Mouse (Mus musculus): Measurements from ENCODE around the gene Spint2. TPM values are rescaled to one million over a fixed set of nuclear protein-coding genes. Genes with fewer than 3 reads are reported as not detected.
"Not testable (repeated sequence)": the region's sequence is repeated elsewhere in the genome, so short reads cannot be mapped to it uniquely, and the experiment has no call there.

The Spint2 gene
- total RNA-seq, 2 experiments from 2014 or later = 6.6 to 8.2 TPM

GRCm38 (mm10) chr7:29244732-29245416 lies 36.8 kb downstream of the Spint2 start:
- peak; percentile 29 for DNase-seq

DNA sequence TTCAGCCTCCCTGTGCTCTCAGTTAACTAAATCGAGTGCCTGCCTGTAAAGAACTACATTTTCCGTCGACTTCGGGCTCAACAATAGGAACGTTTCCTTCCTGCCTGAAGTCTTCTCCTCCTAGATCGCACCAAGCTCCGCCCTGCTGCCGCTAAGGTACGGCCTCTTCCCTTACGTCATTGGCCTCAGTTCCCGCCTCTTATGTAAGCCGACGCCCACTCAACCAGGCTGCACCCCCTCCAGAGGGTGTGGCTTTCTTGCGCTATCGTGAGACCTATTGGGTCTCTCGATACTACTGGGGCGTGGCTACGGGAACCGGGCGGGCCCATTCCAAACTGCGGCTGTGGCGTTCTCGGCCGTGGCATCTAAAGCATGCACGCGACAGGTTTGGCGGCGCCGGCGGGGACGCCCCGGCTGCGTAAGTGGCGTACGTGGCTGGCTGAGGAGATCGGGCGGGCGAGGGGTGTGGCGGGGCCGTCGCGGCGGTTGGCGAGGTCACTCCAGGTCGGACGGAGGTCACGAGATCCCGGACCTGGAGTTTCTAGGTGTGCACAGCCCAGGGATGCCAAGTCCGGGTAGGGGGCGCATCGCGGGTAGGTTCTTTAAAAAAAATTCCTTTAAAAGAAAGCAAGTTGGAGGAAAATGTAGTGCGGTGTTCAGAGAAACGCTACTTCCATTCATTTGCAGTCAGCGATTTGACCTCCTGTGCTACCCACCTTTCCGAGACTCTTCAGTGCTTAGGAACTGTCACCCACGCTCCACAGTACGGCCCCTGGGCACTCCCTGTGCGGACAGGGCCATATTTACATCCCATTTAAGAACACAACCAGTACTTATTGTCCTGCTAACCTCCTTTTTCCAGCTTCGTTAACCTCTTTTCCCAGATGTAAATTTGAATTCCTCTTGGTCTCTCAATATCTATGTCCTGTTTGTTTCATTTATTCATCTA lies 43.4 kb downstream of the Spint2 start, which contains the start of gene Yif1b:
Gene Yif1b (plus strand): TSS at position 311 of the 949 bp plus-strand sequence.
- DNase-seq = peak; percentile 96

DNA sequence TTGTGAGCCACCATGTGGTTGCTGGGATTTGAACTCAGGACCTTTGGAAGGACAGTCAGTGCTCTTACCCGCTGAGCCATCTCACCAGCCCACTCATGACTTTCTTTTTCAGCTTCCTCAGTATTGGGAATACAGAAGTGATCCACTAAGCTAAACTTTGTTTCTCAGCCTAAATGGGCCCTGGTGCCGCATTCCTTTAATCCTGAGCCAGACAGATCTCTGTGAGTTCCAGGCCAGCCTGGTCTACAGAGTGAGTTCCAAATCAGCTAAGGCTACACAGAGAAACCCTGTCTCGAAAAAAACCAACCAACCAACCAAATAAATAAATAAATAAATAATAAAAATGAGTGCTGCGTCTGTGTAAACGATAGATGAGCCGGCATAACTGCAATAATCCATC lies 44.1 kb downstream of the Spint2 start:
- DNase-seq = not testable (repeated sequence)

DNA sequence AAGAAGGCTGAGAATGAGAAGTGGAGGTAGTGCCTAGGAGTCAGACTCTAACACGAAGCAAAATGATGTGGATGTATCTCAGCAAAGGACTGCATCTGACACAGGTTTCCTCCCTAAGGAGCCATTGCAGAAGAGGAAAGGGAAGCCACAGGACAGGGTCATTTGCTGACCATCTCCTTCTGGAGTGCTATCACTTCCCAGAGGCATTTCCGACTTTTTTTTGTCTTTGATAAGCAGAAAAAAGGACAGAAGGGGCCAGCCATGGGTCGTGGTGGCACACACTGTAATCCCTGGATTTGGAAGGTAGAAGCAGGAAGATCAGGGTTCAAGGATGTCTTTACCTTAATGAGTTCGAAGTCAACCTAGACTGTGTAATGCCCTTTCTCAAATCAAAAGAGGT lies 45.1 kb downstream of the Spint2 start:
- DNase-seq = no peak

DNA sequence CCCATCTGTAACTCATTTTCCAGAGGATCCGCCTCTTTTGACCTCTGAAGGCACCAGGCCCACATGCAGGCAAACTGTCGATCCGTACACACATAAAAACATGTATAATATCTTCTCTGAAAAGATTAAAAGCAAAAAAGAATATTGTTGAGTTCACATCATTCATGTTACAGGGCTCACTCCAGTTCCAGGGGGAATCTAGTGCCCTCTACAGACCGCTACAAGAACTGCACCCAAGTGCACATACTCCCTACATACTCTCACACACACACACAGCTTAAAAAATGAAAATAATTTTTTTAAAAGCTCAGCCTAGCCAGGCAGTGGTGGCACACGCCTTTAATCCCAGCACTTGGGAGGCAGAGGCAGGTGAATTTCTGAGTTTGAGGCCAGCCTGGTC lies 47.1 kb downstream of the Spint2 start:
- DNase-seq = no peak

GRCm38 (mm10) chr7:29233745-29234144 lies 48.0 kb downstream of the Spint2 start:
- DNase-seq = no peak

DNA sequence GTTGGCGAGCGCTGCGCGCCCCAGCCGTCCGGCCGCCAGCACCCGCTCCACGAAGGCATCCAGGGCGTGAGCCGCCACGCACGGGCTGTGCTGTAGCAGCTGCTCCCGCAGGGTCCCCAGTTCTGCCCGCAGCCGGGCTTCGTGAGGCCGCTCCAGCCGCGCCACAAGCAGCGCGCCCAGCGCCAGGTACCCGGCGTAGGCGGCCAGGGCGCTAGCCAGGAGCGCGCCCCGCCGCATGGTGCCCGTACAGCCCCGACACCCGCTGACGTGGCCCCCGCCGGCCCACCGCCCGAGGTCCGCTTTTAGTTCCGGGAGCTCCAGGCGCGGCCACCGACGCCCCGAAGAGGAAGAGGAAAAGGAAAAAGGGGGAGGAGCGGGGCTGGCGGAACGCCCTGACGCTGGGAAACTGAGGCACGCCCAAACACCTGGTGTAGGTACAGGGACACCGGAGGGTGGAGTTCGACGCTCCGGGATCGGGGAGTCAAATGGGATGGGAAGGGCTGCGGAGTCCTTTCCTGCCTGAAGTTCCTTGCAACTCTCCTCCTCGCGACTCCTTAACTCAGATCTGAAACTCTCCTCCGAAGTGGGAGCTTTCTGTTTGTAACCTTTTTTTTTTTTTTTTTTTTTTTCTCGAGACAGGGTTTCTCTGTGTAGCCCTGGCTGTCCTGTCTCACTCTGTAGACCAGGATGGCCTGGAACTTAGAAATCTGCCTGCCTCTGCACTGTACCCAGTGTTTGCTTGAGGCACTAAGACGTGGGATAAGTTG lies 49.3 kb downstream of the Spint2 start, which contains the start of gene Kcnk6:
Gene Kcnk6 (minus strand): TSS at position 269 of the 767 bp plus-strand sequence.
- DNase-seq = peak; percentile 54

- no peak for DNase-seq
Measured at GRCm38 (mm10) chr7:29231517-29231916, 50.2 kb downstream of the Spint2 start.

- DNase-seq = no peak
Measured at GRCm38 (mm10) chr7:29230560-29230959, 51.2 kb downstream of the Spint2 start.

- DNase-seq = no peak
Measured at GRCm38 (mm10) chr7:29228202-29228601, 53.5 kb downstream of the Spint2 start.

DNA sequence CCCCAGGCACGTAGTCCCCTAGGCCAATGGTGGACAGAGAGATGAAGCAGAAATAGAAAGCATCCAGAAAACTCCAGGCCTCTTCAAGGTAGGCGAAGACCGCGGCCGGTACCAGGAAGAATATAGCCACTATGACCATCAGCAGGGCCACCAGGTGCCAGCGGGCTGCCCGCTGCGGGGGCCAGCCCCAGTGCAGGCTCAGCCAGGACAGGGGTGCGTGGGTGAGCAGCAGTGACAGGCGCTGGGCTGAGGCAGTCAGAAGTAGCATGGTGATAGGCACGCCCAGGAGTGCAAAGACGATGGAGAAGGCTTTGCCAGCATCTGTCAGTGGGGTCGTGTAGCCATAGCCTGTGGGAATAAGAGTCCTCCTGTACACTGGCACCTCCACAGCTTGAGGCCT lies 56.2 kb downstream of the Spint2 start:
- DNase-seq = no peak

DNA sequence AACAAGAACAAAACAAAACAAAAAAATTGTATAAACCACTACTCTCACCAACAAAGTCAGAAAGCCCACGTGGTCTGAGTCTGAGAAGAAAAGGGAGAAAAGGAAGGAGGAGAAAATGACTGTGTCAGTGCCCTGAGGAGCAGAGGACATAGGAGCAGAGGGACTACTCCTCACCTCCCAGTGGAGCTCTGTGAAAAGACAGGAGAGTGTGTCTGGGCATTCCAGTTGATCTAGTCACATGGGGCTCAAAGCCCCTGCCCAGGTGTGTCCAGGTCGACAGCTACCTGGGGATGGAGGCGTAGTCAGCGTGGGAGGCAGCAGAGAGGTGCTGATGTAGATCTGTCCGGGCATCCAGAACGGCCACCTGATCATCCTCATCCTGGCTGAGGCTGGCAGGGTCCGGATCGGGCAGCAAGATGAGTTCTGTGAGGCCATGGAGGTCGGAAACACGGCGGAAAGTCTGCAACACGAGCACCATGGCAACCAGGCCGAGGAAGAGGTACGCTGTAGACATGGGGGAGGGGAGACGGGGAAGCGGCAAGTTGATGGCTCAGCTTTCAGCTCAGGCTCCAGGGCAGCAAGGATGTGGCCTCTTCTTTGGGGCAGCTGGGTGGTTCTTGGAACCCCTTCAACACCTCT lies 56.8 kb downstream of the Spint2 start:
- no peak for DNase-seq

DNA sequence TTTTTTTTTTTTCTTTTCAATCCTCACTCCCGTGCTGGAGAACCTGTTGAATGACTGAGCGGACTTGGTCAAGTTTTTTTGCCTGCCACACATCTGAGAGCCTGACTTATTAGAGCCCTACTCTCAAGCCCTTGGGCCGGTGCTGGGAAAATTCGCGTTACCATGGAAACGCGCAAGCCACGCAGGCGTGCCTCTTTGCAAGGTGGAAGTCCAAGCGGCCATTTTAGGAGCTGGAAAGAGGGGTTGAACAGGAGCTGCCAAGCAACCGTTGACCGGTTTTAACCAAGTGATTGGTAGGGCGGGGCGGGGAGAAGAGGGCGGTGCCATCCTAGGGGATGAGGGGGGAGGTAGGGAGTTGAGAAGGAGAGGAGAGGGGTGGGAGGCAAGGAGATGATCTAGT lies 66.9 kb downstream of the Spint2 start:
- DNase-seq = no peak

GRCm38 (mm10) chr7:29214236-29214635 lies 67.5 kb downstream of the Spint2 start:
- DNase-seq = no peak

DNA sequence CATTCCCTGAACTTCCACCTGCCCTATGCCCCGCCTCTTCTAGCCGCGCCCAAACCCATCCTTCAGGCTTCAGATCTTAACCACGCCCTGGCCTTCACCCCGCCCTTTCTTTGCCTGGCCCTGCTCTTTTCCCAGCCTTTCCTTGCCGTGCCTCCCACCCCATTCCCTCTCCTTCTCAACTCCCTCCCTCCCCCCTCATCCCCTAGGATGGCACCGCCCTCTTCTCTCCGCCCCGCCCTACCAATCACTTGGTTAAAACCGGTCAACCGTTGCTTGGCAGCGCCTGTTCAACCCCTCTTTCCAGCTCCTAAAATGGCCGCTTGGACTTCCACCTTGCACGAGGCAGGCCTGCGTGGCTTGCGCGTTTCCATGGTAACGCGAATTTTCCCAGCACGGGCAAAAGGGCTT lies 68.0 kb downstream of the Spint2 start, which contains the start of gene Catsperg1:
Gene Catsperg1 (minus strand): TSS at position 361 of the 408 bp plus-strand sequence.
- no peak for DNase-seq

DNA sequence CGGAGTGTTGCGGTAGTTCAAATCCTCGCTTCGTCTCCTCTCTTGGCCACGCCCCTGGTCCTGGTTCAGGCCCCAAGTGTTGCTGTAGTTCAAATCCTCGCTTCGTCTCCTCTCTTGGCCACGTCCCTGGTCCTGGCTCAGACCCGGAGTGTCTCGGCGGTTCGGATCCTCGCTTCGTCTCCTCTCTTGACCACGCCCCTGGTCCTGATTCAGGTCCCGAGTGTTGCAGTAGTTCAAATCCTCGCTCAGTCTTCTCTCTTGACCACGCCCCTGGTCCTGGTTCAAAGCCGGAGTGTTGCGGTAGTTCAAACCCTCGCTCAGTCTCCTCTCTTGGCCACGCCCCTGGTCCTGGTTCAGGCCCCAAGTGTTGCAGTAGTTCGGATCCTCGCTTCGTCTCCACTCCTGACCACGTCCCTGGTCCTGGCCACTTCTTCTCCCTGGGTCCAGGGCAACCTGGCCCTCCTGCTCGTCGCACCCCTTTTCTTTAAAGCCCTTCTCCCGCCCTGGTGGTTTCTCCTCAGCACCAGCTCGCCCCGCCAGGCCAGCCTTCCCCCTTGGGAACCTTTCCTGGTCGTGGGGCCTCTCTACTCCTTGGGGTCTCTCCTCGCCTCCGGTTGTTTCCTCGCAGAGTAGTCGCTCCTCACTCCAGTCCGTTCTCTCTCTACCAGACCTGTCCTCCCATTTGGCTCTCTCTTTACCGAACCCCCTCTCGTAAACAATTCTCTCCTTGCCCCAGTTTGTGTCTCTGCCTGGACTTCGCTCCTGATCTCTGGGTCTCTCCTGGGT lies 68.7 kb downstream of the Spint2 start:
- DNase-seq = not testable (repeated sequence)

GRCm38 (mm10) chr7:29212199-29212765 lies 69.4 kb downstream of the Spint2 start:
- DNase-seq = no peak

GRCm38 (mm10) chr7:29211415-29212198 lies 70.1 kb downstream of the Spint2 start:
- DNase-seq = peak; percentile 78

GRCm38 (mm10) chr7:29211013-29211412 lies 70.7 kb downstream of the Spint2 start:
- peak; percentile 26 for DNase-seq
